Mouse (Mus musculus) liver, embryonic 14.5 days (tissue): ENCODE measurements around the gene Vmn1r233.

Experiments used
- CTCF ChIP-seq: IDR thresholded peaks from 2 replicates; pipeline ENCODE4 v1.5.1; 2016; ENCODE audit warnings: antibody characterized with exemption, low read depth, control low read depth
- EP300 ChIP-seq: IDR thresholded peaks from 2 replicates; pipeline ENCODE4 v1.6.1; 2016; ENCODE audit warnings: antibody characterized with exemption, low read depth

- no peak for TF ChIP-seq EP300
- TF ChIP-seq CTCF, result no peak
Measured at GRCm38 (mm10) chr17:20946026-20946565, 50.2 kb downstream of the Vmn1r233 start.
